Mouse (Mus musculus): ENCODE measurements around the gene Pole. TPM values are rescaled to one million over a fixed set of nuclear protein-coding genes. Genes with fewer than 3 reads are reported as not detected.

Gene Pole
- 42.3 TPM for polyA plus RNA-seq (2014; fragmentation: Illumina TruSeq; extraction: RNeasy Lipid Tissue Mini Kit (QIAGEN cat#74804); ENCODE audit: low read depth, low replicate concordance)

DNA sequence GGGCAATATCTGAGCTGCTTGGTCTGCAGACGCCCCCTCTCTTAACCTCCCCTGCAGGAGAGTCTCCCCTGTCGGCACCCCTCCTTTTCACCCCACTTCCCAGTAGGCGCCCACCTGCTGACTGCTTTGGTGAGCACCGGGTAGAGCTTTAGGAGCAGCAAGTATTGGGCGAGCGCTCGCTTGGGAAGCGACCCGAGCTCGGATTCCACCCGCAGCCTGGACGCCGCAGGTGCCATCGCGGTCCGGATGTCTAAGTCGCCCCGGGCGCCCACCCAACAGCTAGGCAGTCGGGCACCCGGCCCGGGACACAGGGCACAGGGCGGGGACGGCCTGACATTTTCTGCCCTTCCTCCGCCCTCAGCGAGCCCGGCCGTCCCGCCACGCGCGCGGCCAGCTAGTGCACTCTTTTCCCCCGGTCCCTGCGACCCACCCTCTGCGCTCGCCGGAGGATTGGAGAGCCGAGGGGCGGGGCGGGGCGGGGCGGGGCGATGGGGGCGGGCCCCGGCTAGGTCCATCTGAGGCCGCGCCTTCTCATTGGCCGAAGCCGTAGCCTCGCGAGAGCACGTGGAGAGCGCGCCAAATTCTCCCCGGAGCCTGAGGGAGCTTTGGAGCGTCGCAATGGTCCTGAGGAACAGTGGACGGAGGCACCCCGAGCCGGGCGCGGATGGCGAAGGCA lies at the start of gene Pole, which contains the start of gene Pxmp2:
TSS of gene Pole (plus strand) at position 537 of the 676 bp plus-strand sequence.
TSS of gene Pxmp2 (minus strand) at position 417 of the 676 bp plus-strand sequence.

GRCm38 (mm10) chr5:110269141-110270101 lies 16.7 kb upstream of the Pole start, which contains the start of gene Pgam5:
Gene Pgam5 (minus strand): TSS chr5:110269913.

GRCm38 (mm10) chr5:110342648-110343284 lies 56.7 kb downstream of the Pole start, which contains the start of gene P2rx2:
Gene P2rx2 (minus strand): TSS chr5:110343212.

DNA sequence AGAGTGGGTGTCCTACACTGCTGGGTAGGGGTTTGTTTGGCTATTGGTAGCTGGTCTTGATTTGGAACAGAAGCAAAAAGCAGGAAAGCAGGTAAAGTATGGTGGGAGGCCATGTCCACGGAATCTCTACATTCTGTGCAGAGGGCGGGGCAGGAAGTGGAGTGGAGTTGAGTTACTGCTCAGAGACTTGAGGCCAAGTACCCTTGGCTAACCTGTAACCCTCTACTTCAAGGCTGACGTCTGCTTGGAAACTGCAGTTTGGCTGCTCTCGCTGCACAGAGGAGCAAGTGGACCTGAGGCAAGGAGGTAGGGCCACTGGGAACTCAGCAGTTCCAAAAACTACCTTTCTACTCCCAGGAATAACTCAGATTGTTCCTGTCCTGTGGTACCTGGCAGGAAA lies 58.4 kb downstream of the Pole start, which contains the start of gene Lrcol1:
TSS of gene Lrcol1 (plus strand) at position 207 of the 400 bp plus-strand sequence.

Other genes with a start within 250 kb of the Pole start
- 5.9 TPM for gene Gm17655, start 213.8 kb upstream of the Pole start, polyA plus RNA-seq (2014; fragmentation: Illumina TruSeq; extraction: RNeasy Lipid Tissue Mini Kit (QIAGEN cat#74804); ENCODE audit: low read depth, low replicate concordance)
- gene Gm35315, start 191.9 kb upstream of the Pole start, polyA plus RNA-seq (2014; fragmentation: Illumina TruSeq; extraction: RNeasy Lipid Tissue Mini Kit (QIAGEN cat#74804); ENCODE audit: low read depth, low replicate concordance), result 1.4 TPM
- gene Plcxd1, start 186.3 kb upstream of the Pole start, polyA plus RNA-seq (2014; fragmentation: Illumina TruSeq; extraction: RNeasy Lipid Tissue Mini Kit (QIAGEN cat#74804); ENCODE audit: low read depth, low replicate concordance), result 0.10 TPM
- not detected for gene Gtpbp6, start 178.1 kb upstream of the Pole start, polyA plus RNA-seq (2014; fragmentation: Illumina TruSeq; extraction: RNeasy Lipid Tissue Mini Kit (QIAGEN cat#74804); ENCODE audit: low read depth, low replicate concordance)
- 3.8 TPM for gene Zfp605, start 176.2 kb upstream of the Pole start, polyA plus RNA-seq (2014; fragmentation: Illumina TruSeq; extraction: RNeasy Lipid Tissue Mini Kit (QIAGEN cat#74804); ENCODE audit: low read depth, low replicate concordance)
- 60.8 TPM for gene Chfr, start 150.5 kb upstream of the Pole start, polyA plus RNA-seq (2014; fragmentation: Illumina TruSeq; extraction: RNeasy Lipid Tissue Mini Kit (QIAGEN cat#74804); ENCODE audit: low read depth, low replicate concordance)
- 30.8 TPM for gene Golga3, start 109.6 kb upstream of the Pole start, polyA plus RNA-seq (2014; fragmentation: Illumina TruSeq; extraction: RNeasy Lipid Tissue Mini Kit (QIAGEN cat#74804); ENCODE audit: low read depth, low replicate concordance)
- 66.7 TPM for gene Ankle2, start 55.3 kb upstream of the Pole start, polyA plus RNA-seq (2014; fragmentation: Illumina TruSeq; extraction: RNeasy Lipid Tissue Mini Kit (QIAGEN cat#74804); ENCODE audit: low read depth, low replicate concordance)
- gene Pgam5, start 16.4 kb upstream of the Pole start, polyA plus RNA-seq (2014; fragmentation: Illumina TruSeq; extraction: RNeasy Lipid Tissue Mini Kit (QIAGEN cat#74804); ENCODE audit: low read depth, low replicate concordance), result 19.7 TPM
- gene Pxmp2, start 120 bp upstream of the Pole start, polyA plus RNA-seq (2014; fragmentation: Illumina TruSeq; extraction: RNeasy Lipid Tissue Mini Kit (QIAGEN cat#74804); ENCODE audit: low read depth, low replicate concordance), result 3.6 TPM
- gene P2rx2, start 56.9 kb downstream of the Pole start, polyA plus RNA-seq (2014; fragmentation: Illumina TruSeq; extraction: RNeasy Lipid Tissue Mini Kit (QIAGEN cat#74804); ENCODE audit: low read depth, low replicate concordance), result 22.6 TPM
- not detected for gene Lrcol1, start 58.4 kb downstream of the Pole start, polyA plus RNA-seq (2014; fragmentation: Illumina TruSeq; extraction: RNeasy Lipid Tissue Mini Kit (QIAGEN cat#74804); ENCODE audit: low read depth, low replicate concordance)
- 3.4 TPM for gene Fbrsl1, start 162.2 kb downstream of the Pole start, polyA plus RNA-seq (2014; fragmentation: Illumina TruSeq; extraction: RNeasy Lipid Tissue Mini Kit (QIAGEN cat#74804); ENCODE audit: low read depth, low replicate concordance)

Measured in testis, adult 10 weeks (tissue).